Mouse (Mus musculus) embryonic fibroblast, embryonic 13.5 days (primary cell): ENCODE results near the gene Prr12.

Experiments used
- CTCF ChIP-seq: IDR thresholded peaks from 2 replicates; pipeline ENCODE4 v1.5.1; 2011; ENCODE audit warnings: mild to moderate bottlenecking, control low read depth, low read length, moderate library complexity, borderline replicate concordance; ENCODE audit not compliant: insufficient read depth
- POLR2A ChIP-seq: IDR thresholded peaks from 2 replicates; pipeline ENCODE4 v1.6.1; 2011; ENCODE audit warnings: low read depth, mild to moderate bottlenecking, control low read depth, low read length, moderate library complexity

- TF ChIP-seq POLR2A (no peak), CTCF (peak; percentile 35; the same call in 1 of the 2 replicates)
Measured at GRCm38 (mm10) chr7:45082401-45083299, 30.0 kb upstream of the Prr12 start.
